Mouse (Mus musculus): ENCODE data around the gene R3hdm1.

The R3hdm1 gene

GRCm38 (mm10) chr1:128285136-128285535 is 182.0 kb downstream of the R3hdm1 start:
- DNase-seq (ENCODE audit: low spot score): no peak
